Mouse (Mus musculus): ENCODE results near the gene Tnn. TPM values are rescaled to one million over a fixed set of nuclear protein-coding genes. Genes with fewer than 3 reads are reported as not detected.

The Tnn gene
- total and polyA plus RNA-seq, 3 experiments, result 0.05 TPM; not detected in 2

- DNase-seq (ENCODE audit: low spot score) (no peak), ATAC-seq (ENCODE audit: extremely low read depth, insufficient number of reproducible peaks, low FRiP score, poor library complexity, severe bottlenecking) (no peak)
- H3K4me3 ChIP-seq (ENCODE audit: low read depth, low read length), result no peak overlapping the region
- TF ChIP-seq GATA2 (IDR thresholded peaks at IDR 0.05; ENCODE audit: borderline replicate concordance, low read depth, low read length), result no peak
- no peak for TF ChIP-seq POLR2AphosphoS5 (IDR thresholded peaks at IDR 0.05; ENCODE audit: insufficient replicate concordance, low read depth, low read length)
- no peak for TF ChIP-seq TAL1 (conservative IDR thresholded peaks at IDR 0.05; ENCODE audit: low read depth, low read length)
- no peak for TF ChIP-seq GATA1 (IDR thresholded peaks at IDR 0.05; ENCODE audit: borderline replicate concordance, low read length)
- no peak for TF ChIP-seq CTCF (IDR thresholded peaks at IDR 0.05; ENCODE audit: low read depth, low read length)
- H3K9me3 ChIP-seq (replicated peaks), result no peaks in the 10 kb centered on the region
- peaks cover 13% of the 10 kb centered on the region for H3K27me3 ChIP-seq (ENCODE audit: insufficient read depth, low read length)
- H3K4me1 ChIP-seq (ENCODE audit: insufficient read depth, low read depth, low read length), result no peaks in the 10 kb centered on the region
- no peaks in the 10 kb centered on the region for H3K36me3 ChIP-seq (replicated peaks)
Measured at GRCm38 (mm10) chr1:160043271-160043975, 110.0 kb downstream of the Tnn start.

- DNase-seq (ENCODE audit: low spot score), result no peak
- Histone ChIP-seq H3K4me1 (ENCODE audit: insufficient read depth, low read depth, low read length) (no peaks in the 10 kb centered on the region), H3K36me3 (replicated peaks) (no peaks in the 10 kb centered on the region), H3K4me3 (ENCODE audit: low read depth, low read length) (no peak overlapping the region), H3K9me3 (replicated peaks) (no peaks in the 10 kb centered on the region), H3K27me3 (ENCODE audit: insufficient read depth, low read length) (peaks cover 14% of the 10 kb centered on the region)
- no peak for TF ChIP-seq GATA1 (IDR thresholded peaks at IDR 0.05; ENCODE audit: borderline replicate concordance, low read length)
- no peak for TF ChIP-seq TAL1 (conservative IDR thresholded peaks at IDR 0.05; ENCODE audit: low read depth, low read length)
- no peak for TF ChIP-seq GATA2 (IDR thresholded peaks at IDR 0.05; ENCODE audit: borderline replicate concordance, low read depth, low read length)
- no peak for TF ChIP-seq POLR2AphosphoS5 (IDR thresholded peaks at IDR 0.05; ENCODE audit: insufficient replicate concordance, low read depth, low read length)
- TF ChIP-seq CTCF (IDR thresholded peaks at IDR 0.05; ENCODE audit: low read depth, low read length), result no peak
- no peak for ATAC-seq (ENCODE audit: extremely low read depth, insufficient number of reproducible peaks, low FRiP score, poor library complexity, severe bottlenecking)
Measured at GRCm38 (mm10) chr1:160042351-160042750, 111.0 kb downstream of the Tnn start.

DNA sequence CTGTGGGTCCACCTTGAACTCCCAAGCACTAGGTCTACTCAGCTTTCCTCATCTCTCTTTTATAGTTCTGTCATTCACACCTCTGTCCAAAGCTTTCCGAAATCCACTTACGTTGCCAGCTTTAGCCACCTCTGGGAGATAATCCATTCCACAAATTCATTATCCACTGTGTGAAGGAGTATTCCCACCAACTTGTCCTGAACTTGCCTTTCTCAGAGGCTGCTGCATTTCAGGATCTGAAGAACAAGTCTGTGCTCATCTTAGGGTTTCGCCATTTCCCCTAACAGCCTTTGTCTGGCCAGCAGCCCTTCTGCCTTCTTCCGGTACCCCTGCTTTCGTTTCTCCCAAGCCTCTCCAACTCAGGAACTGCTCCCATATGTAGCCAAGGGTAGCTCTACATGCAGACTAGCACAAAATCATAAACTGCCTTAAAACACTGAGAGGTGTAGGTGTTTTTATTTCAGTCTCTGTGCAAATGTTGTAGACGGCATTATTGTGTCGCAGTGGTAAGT is 112.1 kb downstream of the Tnn start:
- ATAC-seq (ENCODE audit: extremely low read depth, insufficient number of reproducible peaks, low FRiP score, poor library complexity, severe bottlenecking) (no peak), DNase-seq (ENCODE audit: low spot score) (no peak)
- Histone ChIP-seq H3K9me3 (replicated peaks) (no peaks in the 10 kb centered on the region), H3K36me3 (replicated peaks) (no peaks in the 10 kb centered on the region), H3K27me3 (ENCODE audit: insufficient read depth, low read length) (peaks cover 15% of the 10 kb centered on the region), H3K4me1 (ENCODE audit: insufficient read depth, low read depth, low read length) (no peaks in the 10 kb centered on the region), H3K4me3 (ENCODE audit: low read depth, low read length) (no peak overlapping the region)
- TF ChIP-seq TAL1 (conservative IDR thresholded peaks at IDR 0.05; ENCODE audit: low read depth, low read length) (no peak), POLR2AphosphoS5 (IDR thresholded peaks at IDR 0.05; ENCODE audit: insufficient replicate concordance, low read depth, low read length) (no peak), GATA2 (IDR thresholded peaks at IDR 0.05; ENCODE audit: borderline replicate concordance, low read depth, low read length) (no peak)

DNA sequence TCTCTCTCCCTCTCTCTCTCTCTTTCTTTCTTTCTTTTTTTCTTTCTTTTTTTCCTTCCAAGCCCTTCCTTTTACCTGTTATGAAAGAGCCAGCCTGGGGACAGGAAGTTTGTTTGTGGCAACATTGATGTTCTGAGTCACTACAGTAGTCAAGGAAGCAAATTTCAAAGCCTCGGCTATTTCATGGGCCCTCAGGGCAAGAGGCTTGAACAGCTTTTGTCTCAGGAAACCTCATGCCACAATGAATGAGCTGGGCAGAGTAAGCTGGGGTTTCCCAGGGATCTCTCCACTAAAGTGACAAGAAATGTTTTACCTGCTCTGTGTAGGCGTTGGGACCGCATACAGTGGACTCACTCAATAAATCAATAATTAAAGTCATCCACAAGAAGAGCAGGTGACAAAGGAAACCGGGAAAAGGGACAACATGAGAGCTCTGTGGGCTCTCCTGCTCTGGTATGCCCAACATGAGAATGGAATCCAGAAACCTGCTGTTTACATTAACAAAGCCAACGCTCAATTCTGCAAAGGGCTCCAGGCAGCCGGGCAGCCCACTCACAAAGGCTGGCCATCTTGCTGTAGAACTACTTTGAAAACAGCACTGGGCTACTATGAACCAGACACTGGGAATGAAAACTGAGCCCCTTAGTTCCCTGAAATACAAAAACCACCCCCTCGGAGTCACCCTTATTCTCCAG is 113.3 kb downstream of the Tnn start:
- Histone ChIP-seq H3K27me3 (ENCODE audit: insufficient read depth, low read length) (peaks cover 11% of the 10 kb centered on the region; the same call in 1 of the 2 replicates), H3K36me3 (replicated peaks) (no peaks in the 10 kb centered on the region), H3K4me3 (ENCODE audit: low read depth, low read length) (no peak overlapping the region), H3K4me1 (ENCODE audit: insufficient read depth, low read depth, low read length) (no peaks in the 10 kb centered on the region), H3K9me3 (replicated peaks) (no peaks in the 10 kb centered on the region)
- TF ChIP-seq CTCF (IDR thresholded peaks at IDR 0.05; ENCODE audit: low read depth, low read length) (no peak), POLR2AphosphoS5 (IDR thresholded peaks at IDR 0.05; ENCODE audit: insufficient replicate concordance, low read depth, low read length) (no peak), TAL1 (conservative IDR thresholded peaks at IDR 0.05; ENCODE audit: low read depth, low read length) (no peak), GATA1 (IDR thresholded peaks at IDR 0.05; ENCODE audit: borderline replicate concordance, low read length) (no peak), GATA2 (IDR thresholded peaks at IDR 0.05; ENCODE audit: borderline replicate concordance, low read depth, low read length) (no peak)
- ATAC-seq (ENCODE audit: extremely low read depth, insufficient number of reproducible peaks, low FRiP score, poor library complexity, severe bottlenecking), result no peak
- DNase-seq (ENCODE audit: low spot score), result no peak

- Histone ChIP-seq H3K36me3 (replicated peaks) (no peaks in the 10 kb centered on the region), H3K9me3 (replicated peaks) (no peaks in the 10 kb centered on the region), H3K4me3 (ENCODE audit: low read depth, low read length) (no peak overlapping the region), H3K4me1 (ENCODE audit: insufficient read depth, low read depth, low read length) (no peaks in the 10 kb centered on the region), H3K27me3 (ENCODE audit: insufficient read depth, low read length) (peaks cover 6% of the 10 kb centered on the region; the same call in 1 of the 2 replicates)
- no peak for ATAC-seq (ENCODE audit: extremely low read depth, insufficient number of reproducible peaks, low FRiP score, poor library complexity, severe bottlenecking)
- no peak for TF ChIP-seq GATA1 (IDR thresholded peaks at IDR 0.05; ENCODE audit: borderline replicate concordance, low read length)
- no peak for TF ChIP-seq GATA2 (IDR thresholded peaks at IDR 0.05; ENCODE audit: borderline replicate concordance, low read depth, low read length)
- TF ChIP-seq POLR2AphosphoS5 (IDR thresholded peaks at IDR 0.05; ENCODE audit: insufficient replicate concordance, low read depth, low read length), result no peak
- TF ChIP-seq TAL1 (conservative IDR thresholded peaks at IDR 0.05; ENCODE audit: low read depth, low read length), result no peak
- no peak for DNase-seq (ENCODE audit: low spot score)
Measured at GRCm38 (mm10) chr1:160036996-160037521, 116.3 kb downstream of the Tnn start.

DNA sequence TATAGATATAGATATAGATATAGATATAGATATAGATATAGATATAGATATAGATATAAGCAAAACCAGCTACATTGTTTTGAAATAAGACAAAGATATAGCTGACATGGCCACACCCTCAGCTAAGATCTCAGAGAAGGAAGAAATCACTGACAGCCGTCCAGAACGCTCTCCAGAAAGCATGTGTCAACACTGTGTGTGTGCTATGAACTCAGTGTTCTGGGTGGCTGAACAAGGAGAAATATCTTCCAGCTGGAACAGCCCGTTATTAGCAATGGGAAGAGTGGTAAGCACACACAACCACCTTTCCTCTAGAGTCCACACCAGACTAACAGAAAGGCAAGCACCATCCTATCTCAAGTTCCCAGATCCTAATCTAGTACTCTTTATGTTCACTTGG is 117.8 kb downstream of the Tnn start:
- H3K4me1 ChIP-seq (ENCODE audit: insufficient read depth, low read depth, low read length), result no peaks in the 10 kb centered on the region
- no peak for ATAC-seq (ENCODE audit: extremely low read depth, insufficient number of reproducible peaks, low FRiP score, poor library complexity, severe bottlenecking)
- peaks cover 6% of the 10 kb centered on the region; the same call in 1 of the 2 replicates for H3K27me3 ChIP-seq (ENCODE audit: insufficient read depth, low read length)
- H3K4me3 ChIP-seq (ENCODE audit: low read depth, low read length), result no peak overlapping the region
- no peak for DNase-seq (ENCODE audit: low spot score)
- TF ChIP-seq CTCF (IDR thresholded peaks at IDR 0.05; ENCODE audit: low read depth, low read length), result no peak
- no peak for TF ChIP-seq POLR2AphosphoS5 (IDR thresholded peaks at IDR 0.05; ENCODE audit: insufficient replicate concordance, low read depth, low read length)
- no peak for TF ChIP-seq TAL1 (conservative IDR thresholded peaks at IDR 0.05; ENCODE audit: low read depth, low read length)
- no peak for TF ChIP-seq GATA2 (IDR thresholded peaks at IDR 0.05; ENCODE audit: borderline replicate concordance, low read depth, low read length)
- no peak for TF ChIP-seq GATA1 (IDR thresholded peaks at IDR 0.05; ENCODE audit: borderline replicate concordance, low read length)
- H3K36me3 ChIP-seq (replicated peaks), result no peaks in the 10 kb centered on the region
- no peaks in the 10 kb centered on the region for H3K9me3 ChIP-seq (replicated peaks)

Other genes with a start within 250 kb of the Tnn start
- gene 4930523C07Rik, start 109.2 kb downstream of the Tnn start, total RNA-seq (2014; fragmentation: Nextera tagmentation), result 15.9 TPM in 1 of 2 replicates, not detected in the other
- gene 4930523C07Rik, start 109.2 kb downstream of the Tnn start, total RNA-seq (2017), result 0.23 and 0.33 TPM in 2 replicates
- not detected in 2 replicates for gene 4930523C07Rik, start 109.2 kb downstream of the Tnn start, polyA plus RNA-seq (2012)
- gene Mrps14, start 41.6 kb upstream of the Tnn start, total RNA-seq (2014; fragmentation: Nextera tagmentation), result 57.4 and 57.9 TPM in 2 replicates
- gene Mrps14, start 41.6 kb upstream of the Tnn start, total RNA-seq (2017), result 216 and 240 TPM in 2 replicates
- 1.3 TPM in 2 replicates for gene Mrps14, start 41.6 kb upstream of the Tnn start, polyA plus RNA-seq (2012)
- 225 and 301 TPM in 2 replicates for gene Cacybp, start 59.3 kb upstream of the Tnn start, total RNA-seq (2014; fragmentation: Nextera tagmentation)
- 151 and 185 TPM in 2 replicates for gene Cacybp, start 59.3 kb upstream of the Tnn start, total RNA-seq (2017)
- 81.0 and 83.8 TPM in 2 replicates for gene Cacybp, start 59.3 kb upstream of the Tnn start, polyA plus RNA-seq (2012)

Data from G1E (cell line).